Mouse (Mus musculus) liver, adult 2 months (tissue): Measurements from ENCODE around the gene Gng7.

ENCODE experiments used
- CTCF ChIP-seq: fragments of 200-500 bp; IDR thresholded peaks from 2 replicates; pipeline ENCODE4 v1.5.1; 2011; ENCODE audit warnings: low read depth, low read length, control low read depth
- POLR2A ChIP-seq: fragments of 200-500 bp; IDR thresholded peaks from 2 replicates; pipeline ENCODE4 v1.6.1; 2011; ENCODE audit warnings: low read length, control low read depth; ENCODE audit not compliant: insufficient read depth; ENCODE audit errors: extremely low read depth

- TF ChIP-seq CTCF (no peak), POLR2A (no peak)
Measured at GRCm38 (mm10) chr10:80998021-80998420, 16.7 kb downstream of the Gng7 start.
